Mouse (Mus musculus): ENCODE results near the gene Nt5dc3. TPM values are rescaled to one million over a fixed set of nuclear protein-coding genes. Genes with fewer than 3 reads are reported as not detected.

Nt5dc3 gene
- polyA plus RNA-seq, 1 experiment from 2014 or later: 3.5 TPM

- no peak for ATAC-seq
- no peak overlapping the region for H3K27ac ChIP-seq
- H3K36me3 ChIP-seq (ENCODE audit: poor library complexity, severe bottlenecking): no peaks in the 10 kb centered on the region
- no peak overlapping the region for H3K4me3 ChIP-seq
- 33% methylated on average over 5 of the region's 5 CpGs for WGBS
- H3K4me1 ChIP-seq: peaks cover 44% of the 10 kb centered on the region
- H3K9me3 ChIP-seq (replicated peaks): no peaks in the 10 kb centered on the region
- no peaks in the 10 kb centered on the region; the same call in 1 of the 2 replicates for H3K27me3 ChIP-seq
- H3K9ac ChIP-seq: no peak overlapping the region
- H3K4me2 ChIP-seq: 0 out of 2 replicates have a peak overlapping the region, but pooled peaks have one; percentile 14
These were observed 2.8 kb downstream of the Nt5dc3 start for GRCm38 (mm10) chr10:86781641-86782040.

GRCm38 (mm10) chr10:86782656-86783055 lies 3.9 kb downstream of the Nt5dc3 start:
- no peak for ATAC-seq

GRCm38 (mm10) chr10:86783561-86783960 lies 4.8 kb downstream of the Nt5dc3 start:
- Histone ChIP-seq H3K9ac (no peak overlapping the region), H3K4me1 (peaks cover 43% of the 10 kb centered on the region), H3K27ac (no peak overlapping the region), H3K4me3 (no peak overlapping the region), H3K9me3 (replicated peaks) (no peaks in the 10 kb centered on the region), H3K27me3 (no peaks in the 10 kb centered on the region), H3K36me3 (ENCODE audit: poor library complexity, severe bottlenecking) (no peaks in the 10 kb centered on the region), H3K4me2 (no peak overlapping the region)
- no peak for ATAC-seq
- WGBS: 83% methylated on average over 5 of the region's 5 CpGs

More at GRCm38 (mm10) chr10:86782656-86783055, 3.9 kb downstream of the Nt5dc3 start:
- 32% methylated on average over 5 of the region's 5 CpGs for WGBS
- H3K9ac ChIP-seq: no peak overlapping the region
- H3K4me1 ChIP-seq: peaks cover 43% of the 10 kb centered on the region
- no peaks in the 10 kb centered on the region; the same call in 1 of the 2 replicates for H3K27me3 ChIP-seq
- no peak overlapping the region for H3K4me2 ChIP-seq
- no peaks in the 10 kb centered on the region for H3K36me3 ChIP-seq (ENCODE audit: poor library complexity, severe bottlenecking)
- H3K9me3 ChIP-seq (replicated peaks): no peaks in the 10 kb centered on the region
- no peak overlapping the region; the same call in 1 of the 2 replicates for H3K27ac ChIP-seq
- H3K4me3 ChIP-seq: no peak overlapping the region

GRCm38 (mm10) chr10:86784126-86784675 lies 5.4 kb downstream of the Nt5dc3 start:
- Histone ChIP-seq H3K4me1 (peaks cover 44% of the 10 kb centered on the region), H3K27me3 (no peaks in the 10 kb centered on the region), H3K36me3 (ENCODE audit: poor library complexity, severe bottlenecking) (no peaks in the 10 kb centered on the region), H3K9ac (no peak overlapping the region), H3K9me3 (replicated peaks) (no peaks in the 10 kb centered on the region), H3K4me3 (no peak overlapping the region), H3K4me2 (no peak overlapping the region), H3K27ac (no peak overlapping the region)
- no peak for ATAC-seq
- WGBS: 85% methylated on average over 5 of the region's 5 CpGs

GRCm38 (mm10) chr10:86785396-86785795 lies 6.6 kb downstream of the Nt5dc3 start:
- no peak overlapping the region for H3K9ac ChIP-seq
- WGBS: 66% methylated on average over 2 of the region's 2 CpGs
- H3K27ac ChIP-seq: no peak overlapping the region
- H3K9me3 ChIP-seq (replicated peaks): no peaks in the 10 kb centered on the region
- ATAC-seq: no peak
- H3K36me3 ChIP-seq (ENCODE audit: poor library complexity, severe bottlenecking): no peaks in the 10 kb centered on the region
- H3K4me3 ChIP-seq: no peak overlapping the region
- H3K27me3 ChIP-seq: no peaks in the 10 kb centered on the region
- H3K4me1 ChIP-seq: peaks cover 33% of the 10 kb centered on the region
- no peak overlapping the region for H3K4me2 ChIP-seq

GRCm38 (mm10) chr10:86786083-86786482 lies 7.3 kb downstream of the Nt5dc3 start:
- Histone ChIP-seq H3K9ac (no peak overlapping the region), H3K4me3 (no peak overlapping the region), H3K36me3 (ENCODE audit: poor library complexity, severe bottlenecking) (no peaks in the 10 kb centered on the region), H3K4me2 (no peak overlapping the region), H3K27me3 (no peaks in the 10 kb centered on the region), H3K4me1 (peaks cover 28% of the 10 kb centered on the region), H3K9me3 (replicated peaks) (no peaks in the 10 kb centered on the region), H3K27ac (no peak overlapping the region)
- WGBS: 94% methylated on average over 5 of the region's 5 CpGs
- ATAC-seq: no peak

- Histone ChIP-seq H3K4me3 (no peak overlapping the region), H3K27ac (no peak overlapping the region), H3K36me3 (ENCODE audit: poor library complexity, severe bottlenecking) (no peaks in the 10 kb centered on the region), H3K4me1 (peaks cover 11% of the 10 kb centered on the region), H3K9me3 (replicated peaks) (no peaks in the 10 kb centered on the region), H3K27me3 (no peaks in the 10 kb centered on the region), H3K9ac (no peak overlapping the region), H3K4me2 (no peak overlapping the region)
- 31% methylated on average over 5 of the region's 5 CpGs for WGBS
- ATAC-seq: peak; percentile 71
These were observed 9.4 kb downstream of the Nt5dc3 start for GRCm38 (mm10) chr10:86788193-86788592.

GRCm38 (mm10) chr10:86789146-86789672 lies 10.4 kb downstream of the Nt5dc3 start:
- Histone ChIP-seq H3K4me3 (no peak overlapping the region), H3K9me3 (replicated peaks) (no peaks in the 10 kb centered on the region), H3K27me3 (no peaks in the 10 kb centered on the region), H3K4me2 (no peak overlapping the region), H3K4me1 (peaks cover 10% of the 10 kb centered on the region), H3K9ac (no peak overlapping the region), H3K27ac (no peak overlapping the region), H3K36me3 (ENCODE audit: poor library complexity, severe bottlenecking) (no peaks in the 10 kb centered on the region)
- ATAC-seq: no peak
- WGBS: 83% methylated on average over 7 of the region's 7 CpGs

GRCm38 (mm10) chr10:86791507-86792184 lies 12.8 kb downstream of the Nt5dc3 start:
- 86% methylated on average over 7 of the region's 7 CpGs for WGBS
- Histone ChIP-seq H3K9me3 (replicated peaks) (no peaks in the 10 kb centered on the region), H3K4me2 (no peak overlapping the region), H3K4me3 (no peak overlapping the region), H3K36me3 (ENCODE audit: poor library complexity, severe bottlenecking) (no peaks in the 10 kb centered on the region), H3K27me3 (no peaks in the 10 kb centered on the region), H3K27ac (no peak overlapping the region), H3K4me1 (peaks cover 10% of the 10 kb centered on the region), H3K9ac (no peak overlapping the region)
- no peak for ATAC-seq

GRCm38 (mm10) chr10:86793509-86793951 lies 14.7 kb downstream of the Nt5dc3 start:
- Histone ChIP-seq H3K9ac (no peak overlapping the region), H3K27me3 (no peaks in the 10 kb centered on the region), H3K27ac (no peak overlapping the region), H3K4me1 (0 out of 2 replicates have a peak, but pooled peaks cover 1% of the 10 kb centered on the region), H3K36me3 (ENCODE audit: poor library complexity, severe bottlenecking) (no peaks in the 10 kb centered on the region), H3K4me3 (no peak overlapping the region), H3K9me3 (replicated peaks) (no peaks in the 10 kb centered on the region), H3K4me2 (no peak overlapping the region)
- ATAC-seq: no peak
- 71% methylated on average over 2 of the region's 2 CpGs for WGBS

GRCm38 (mm10) chr10:86794196-86794595 lies 15.4 kb downstream of the Nt5dc3 start:
- no peak overlapping the region for H3K4me3 ChIP-seq
- no peak overlapping the region for H3K27ac ChIP-seq
- no peaks in the 10 kb centered on the region for H3K9me3 ChIP-seq (replicated peaks)
- H3K27me3 ChIP-seq: no peaks in the 10 kb centered on the region
- H3K36me3 ChIP-seq (ENCODE audit: poor library complexity, severe bottlenecking): no peaks in the 10 kb centered on the region
- H3K4me1 ChIP-seq: no peaks in the 10 kb centered on the region
- H3K9ac ChIP-seq: no peak overlapping the region
- no peak overlapping the region for H3K4me2 ChIP-seq
- WGBS: 90% methylated on average over 4 of the region's 4 CpGs
- ATAC-seq: no peak

- no peaks in the 10 kb centered on the region for H3K9me3 ChIP-seq (replicated peaks)
- H3K27me3 ChIP-seq: no peaks in the 10 kb centered on the region
- H3K9ac ChIP-seq: 0 out of 2 replicates have a peak overlapping the region, but pooled peaks have one; percentile 16
- H3K4me3 ChIP-seq: no peak overlapping the region
- H3K27ac ChIP-seq: no peak overlapping the region
- no peak for ATAC-seq
- H3K36me3 ChIP-seq (ENCODE audit: poor library complexity, severe bottlenecking): no peaks in the 10 kb centered on the region
- H3K4me2 ChIP-seq: no peak overlapping the region
- H3K4me1 ChIP-seq: no peaks in the 10 kb centered on the region
- 95% methylated on average over 9 of the region's 9 CpGs for WGBS
These were observed 16.2 kb downstream of the Nt5dc3 start for GRCm38 (mm10) chr10:86794794-86795535.

Measured in forebrain, embryonic 13.5 days (tissue).